Mouse (Mus musculus) layer of hippocampus, adult 8-10 months (tissue): ENCODE measurements at regions not wholly inside any gene's neighbourhood (a gene's known extent, or its start where the extent isn't known, plus 50 kb on each side); places are given as distances from the start of the nearest gene placed in this dataset.

Experiments
- DNase-seq, 2 experiments: peaks; one replicate each; pipeline ENCODE4 v3.0.0; 2022; ENCODE audit warnings: low spot score in 2 of 2

- no peak for DNase-seq
Observed at GRCm38 (mm10) chr8:8183233-8183622, 477.8 kb downstream of the Efnb2 start.

- DNase-seq, result no peak
Observed at GRCm38 (mm10) chr8:8182616-8183232, 478.3 kb downstream of the Efnb2 start.

GRCm38 (mm10) chr8:8182108-8182507, 478.9 kb downstream of the Efnb2 start:
- no peak for DNase-seq

GRCm38 (mm10) chr8:8174286-8174685, 486.8 kb downstream of the Efnb2 start:
- DNase-seq, result no peak

GRCm38 (mm10) chr8:8168674-8169073, 492.4 kb downstream of the Efnb2 start:
- DNase-seq, result no peak

- no peak for DNase-seq
Observed at GRCm38 (mm10) chr8:8168250-8168649, 492.8 kb downstream of the Efnb2 start.

- DNase-seq, result no peak
Observed at GRCm38 (mm10) chr8:8147527-8147926, 513.5 kb downstream of the Efnb2 start.

- DNase-seq, result no peak
Observed at GRCm38 (mm10) chr8:8142933-8143495, 518.0 kb downstream of the Efnb2 start.

- no peak for DNase-seq
Observed at GRCm38 (mm10) chr8:8142461-8142860, 518.6 kb downstream of the Efnb2 start.

- DNase-seq, result no peak
Observed at GRCm38 (mm10) chr8:8139720-8140119, 521.3 kb downstream of the Efnb2 start.

- DNase-seq, result no peak
Observed at GRCm38 (mm10) chr8:8133001-8133785, 527.8 kb downstream of the Efnb2 start.

GRCm38 (mm10) chr8:8131961-8132376, 529.1 kb downstream of the Efnb2 start:
- DNase-seq, result no peak

- DNase-seq, result no peak
Observed at GRCm38 (mm10) chr8:8130806-8131205, 530.2 kb downstream of the Efnb2 start.

GRCm38 (mm10) chr8:8115595-8116429, 545.2 kb downstream of the Efnb2 start:
- no peak for DNase-seq

- no peak for DNase-seq
Observed at GRCm38 (mm10) chr8:8114604-8115003, 546.4 kb downstream of the Efnb2 start.

GRCm38 (mm10) chr8:8109785-8110350, 551.2 kb downstream of the Efnb2 start:
- DNase-seq, result no peak

- no peak for DNase-seq
Observed at GRCm38 (mm10) chr8:8103492-8103891, 557.5 kb downstream of the Efnb2 start.

- no peak for DNase-seq
Observed at GRCm38 (mm10) chr8:8102010-8102727, 558.9 kb downstream of the Efnb2 start.

GRCm38 (mm10) chr8:8092551-8092950, 568.5 kb downstream of the Efnb2 start:
- DNase-seq, result no peak

- DNase-seq, result no peak
Observed at GRCm38 (mm10) chr8:8084652-8085051, 576.4 kb downstream of the Efnb2 start.

GRCm38 (mm10) chr8:8064074-8064473, 597.0 kb downstream of the Efnb2 start:
- DNase-seq, result no peak
